Mouse (Mus musculus) gastrocnemius, adult 18-20 months (tissue): Measurements from ENCODE around the gene Ell2. TPM values are rescaled to one million over a fixed set of nuclear protein-coding genes. Genes with fewer than 3 reads are reported as not detected.

Experiments
- DNase-seq: peaks from one replicate; pipeline ENCODE4 v3.0.0; 2021; ENCODE audit warnings: low spot score
- total RNA-seq, 2 experiments: library from RNA; stranded (reverse); gene quantifications; 2 replicates each; pipeline ENCODE4 v1.2.3; 2021

Ell2 gene
- total RNA-seq, 2 experiments from 2014 or later = 43.5 to 57.4 TPM

- no peak for DNase-seq
These were observed 59.2 kb downstream of the Ell2 start for GRCm38 (mm10) chr13:75765742-75766141.

DNA sequence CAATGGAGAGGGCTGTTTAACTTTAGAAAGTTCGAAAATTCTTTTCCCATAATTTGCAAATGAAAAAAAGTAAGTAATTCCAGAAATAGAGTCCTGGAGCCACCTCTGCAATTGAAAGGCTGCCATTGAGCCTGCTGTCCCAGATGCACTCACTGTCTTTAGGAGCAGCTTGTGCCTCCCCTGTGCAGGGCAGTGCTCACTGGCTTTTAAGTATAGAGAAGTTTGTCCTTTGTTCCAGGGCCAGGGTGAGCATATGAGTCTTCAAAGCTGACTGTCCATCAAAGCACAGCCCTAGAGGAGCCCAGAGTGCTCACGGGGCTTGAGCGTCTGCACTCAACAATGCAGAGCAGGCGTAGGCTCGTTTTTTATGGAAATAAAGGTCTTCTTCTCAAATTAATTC is 59.7 kb downstream of the Ell2 start:
- no peak for DNase-seq

GRCm38 (mm10) chr13:75766967-75767366 is 60.4 kb downstream of the Ell2 start:
- no peak for DNase-seq

DNA sequence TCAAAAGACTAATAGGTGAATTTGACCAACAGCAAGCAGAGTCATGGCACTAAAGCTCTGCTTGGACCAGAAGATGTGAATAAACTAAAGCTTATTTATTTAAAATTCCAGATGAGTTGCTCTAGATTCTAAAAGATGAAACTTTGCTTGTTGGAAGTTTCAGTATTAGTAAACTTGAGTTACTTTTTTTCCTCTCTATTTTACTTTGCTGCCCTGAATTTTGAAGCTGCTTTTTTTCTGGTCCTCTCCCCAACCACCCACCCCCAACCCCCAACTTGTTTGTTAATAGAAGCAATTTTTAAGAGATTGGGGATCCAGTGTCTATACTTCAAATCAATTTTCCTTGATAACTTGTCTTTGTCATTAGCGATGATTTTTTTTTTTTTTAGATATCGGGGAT is 64.2 kb downstream of the Ell2 start:
- no peak for DNase-seq

GRCm38 (mm10) chr13:75771404-75771803 is 64.8 kb downstream of the Ell2 start:
- no peak for DNase-seq

DNA sequence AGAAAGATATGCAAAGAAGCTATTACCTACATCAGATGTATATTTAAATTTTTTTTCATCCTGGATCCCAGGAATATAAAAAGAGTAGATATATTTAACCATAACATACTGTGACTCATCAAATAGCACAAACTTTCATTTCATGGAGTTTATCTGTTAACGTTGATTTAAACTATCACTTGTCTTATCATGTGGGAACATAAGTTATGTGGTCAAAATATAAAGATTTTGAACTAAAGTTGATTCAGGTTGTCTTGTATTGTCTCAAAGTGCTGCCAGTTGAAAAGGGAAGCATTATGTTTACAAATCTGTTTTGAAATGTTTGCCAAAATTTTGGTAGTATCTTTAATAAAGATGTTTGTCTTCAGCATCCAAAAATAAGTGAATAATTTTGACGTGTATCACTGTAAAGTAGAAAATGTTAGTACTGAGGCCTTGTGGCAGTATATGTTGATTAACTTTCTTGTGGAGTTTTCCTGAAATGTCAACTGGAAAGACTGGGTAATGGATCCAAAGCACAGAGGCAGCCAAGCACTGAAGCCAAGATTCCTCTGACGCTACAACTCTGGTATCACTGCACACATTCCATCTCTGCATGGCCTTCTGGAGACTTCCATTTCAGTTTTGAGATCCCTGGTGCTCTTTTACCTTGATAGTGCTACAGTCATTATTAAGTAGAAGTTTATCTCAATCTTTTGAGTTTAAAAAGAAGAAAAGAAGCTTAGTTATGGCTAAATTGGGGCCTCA is 65.6 kb downstream of the Ell2 start:
- DNase-seq = peak; percentile 67

- no peak for DNase-seq
These were observed 69.4 kb downstream of the Ell2 start for GRCm38 (mm10) chr13:75775961-75776360.

GRCm38 (mm10) chr13:75776692-75777091 is 70.1 kb downstream of the Ell2 start:
- peak; percentile 41 for DNase-seq

DNA sequence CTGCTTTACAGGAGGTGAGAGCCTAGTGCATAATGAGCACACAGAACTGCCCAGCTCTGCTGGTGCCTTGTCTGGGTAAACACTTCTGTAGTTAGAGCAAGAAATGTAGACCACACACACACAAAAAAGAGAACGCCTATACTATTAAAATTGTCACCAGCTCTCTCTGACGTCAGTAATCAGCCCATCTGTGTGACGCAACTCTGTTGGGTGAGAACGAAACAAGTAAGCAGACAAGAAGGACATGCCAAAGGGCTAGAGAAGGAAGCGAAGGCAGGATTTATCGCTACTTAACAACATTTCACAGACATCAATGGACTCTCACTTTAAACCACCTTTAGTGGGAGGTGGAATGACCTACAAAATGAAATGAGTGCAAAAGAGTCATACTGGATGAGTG is 71.6 kb downstream of the Ell2 start:
- no peak for DNase-seq

- DNase-seq = no peak
These were observed 72.6 kb downstream of the Ell2 start for GRCm38 (mm10) chr13:75779169-75779568.

DNA sequence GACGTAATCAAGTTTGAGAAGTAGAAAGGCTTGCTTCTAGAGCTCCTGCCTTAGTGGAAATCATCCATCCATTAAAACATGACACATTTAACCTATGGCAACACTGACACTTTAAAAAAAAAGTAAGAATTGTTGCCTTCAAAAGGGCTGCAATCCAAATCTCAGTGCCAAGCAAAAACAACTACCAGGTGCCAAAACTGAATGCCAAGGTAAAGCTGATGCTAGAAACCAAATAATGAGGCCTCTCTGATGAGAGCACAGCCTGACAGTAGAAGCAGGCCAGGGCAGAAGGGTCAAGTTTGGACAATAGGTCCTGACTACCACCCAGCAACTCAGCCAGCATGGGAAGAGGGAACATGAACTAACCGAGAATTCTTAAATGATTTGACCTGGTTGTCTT is 73.5 kb downstream of the Ell2 start:
- no peak for DNase-seq

DNA sequence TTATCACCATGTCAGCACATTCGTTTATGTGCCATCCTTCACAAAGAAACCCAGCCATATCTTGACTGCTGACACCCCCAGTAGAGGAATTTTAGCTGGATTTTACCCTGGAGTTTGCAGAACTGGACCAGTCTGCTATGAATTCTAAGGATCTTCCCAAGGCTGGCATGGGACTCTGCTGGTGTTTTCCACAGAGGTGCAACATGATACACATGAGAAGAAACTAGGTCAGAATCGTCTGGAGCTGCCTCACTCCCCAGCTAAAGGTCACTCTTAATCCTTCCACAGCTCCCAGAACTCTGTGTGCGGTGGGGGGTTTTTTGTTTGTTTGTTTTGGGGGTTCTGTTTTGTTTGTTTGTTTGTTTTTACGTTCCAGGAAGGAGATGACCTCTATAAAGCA is 79.2 kb downstream of the Ell2 start:
- DNase-seq = peak; percentile 63

DNA sequence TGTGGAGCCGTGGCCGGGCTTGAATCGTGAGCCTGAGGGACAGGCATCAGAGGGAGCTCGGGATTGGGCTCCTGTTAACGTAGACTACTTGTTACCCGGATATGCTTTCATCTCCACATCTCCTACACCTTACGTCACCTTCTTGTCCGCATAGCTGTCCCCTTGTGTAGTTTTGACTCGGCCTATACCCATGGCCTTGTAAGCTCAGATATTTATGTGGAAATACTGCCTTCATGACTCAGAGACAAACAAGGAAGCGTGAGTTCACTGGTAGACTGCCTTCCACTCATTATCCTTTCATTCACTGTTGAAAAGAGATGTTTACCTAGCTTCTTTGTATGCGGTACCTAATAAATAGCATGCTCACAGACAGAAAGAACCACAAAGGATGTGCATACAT is 79.7 kb downstream of the Ell2 start:
- peak; percentile 15 for DNase-seq

DNA sequence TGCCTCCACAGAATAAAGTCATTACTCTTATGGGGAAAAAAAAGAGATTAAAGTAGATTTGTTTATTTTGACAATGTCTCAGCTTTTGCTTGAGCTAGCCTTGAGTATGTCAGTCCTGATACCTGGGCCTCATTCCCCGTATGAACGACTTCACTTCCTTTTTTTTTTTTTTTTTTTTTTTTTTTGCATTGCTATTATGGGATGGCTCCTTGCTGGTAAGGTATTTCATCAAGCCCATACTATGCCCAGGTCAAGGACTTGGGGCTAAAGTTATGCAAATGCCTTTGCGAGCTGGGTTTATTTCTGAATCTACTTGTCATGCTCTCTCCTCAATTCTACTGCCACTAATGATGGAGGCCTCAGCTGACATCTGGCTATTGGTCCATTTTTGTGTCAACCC is 80.8 kb downstream of the Ell2 start:
- DNase-seq = no peak

DNA sequence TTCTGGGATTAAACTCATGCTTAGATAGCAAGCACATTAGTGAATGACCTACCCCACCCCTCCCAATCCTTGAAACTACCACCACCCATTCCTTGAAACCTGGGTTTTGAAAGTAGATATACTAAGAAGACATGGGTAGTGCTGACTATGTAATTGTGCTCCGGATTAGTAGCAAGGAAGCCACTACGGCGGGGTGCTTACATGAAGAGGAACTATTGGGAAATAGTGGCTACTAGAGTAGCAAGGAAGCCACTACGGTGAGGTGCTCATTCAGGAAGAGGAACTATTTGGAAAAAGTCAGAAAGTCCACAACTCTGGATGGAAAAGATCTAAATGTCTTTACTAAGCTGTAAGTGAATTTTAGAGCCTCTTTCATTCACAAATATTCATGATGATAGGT is 81.6 kb downstream of the Ell2 start:
- no peak for DNase-seq

GRCm38 (mm10) chr13:75789061-75789834 is 82.7 kb downstream of the Ell2 start:
- no peak for DNase-seq

DNA sequence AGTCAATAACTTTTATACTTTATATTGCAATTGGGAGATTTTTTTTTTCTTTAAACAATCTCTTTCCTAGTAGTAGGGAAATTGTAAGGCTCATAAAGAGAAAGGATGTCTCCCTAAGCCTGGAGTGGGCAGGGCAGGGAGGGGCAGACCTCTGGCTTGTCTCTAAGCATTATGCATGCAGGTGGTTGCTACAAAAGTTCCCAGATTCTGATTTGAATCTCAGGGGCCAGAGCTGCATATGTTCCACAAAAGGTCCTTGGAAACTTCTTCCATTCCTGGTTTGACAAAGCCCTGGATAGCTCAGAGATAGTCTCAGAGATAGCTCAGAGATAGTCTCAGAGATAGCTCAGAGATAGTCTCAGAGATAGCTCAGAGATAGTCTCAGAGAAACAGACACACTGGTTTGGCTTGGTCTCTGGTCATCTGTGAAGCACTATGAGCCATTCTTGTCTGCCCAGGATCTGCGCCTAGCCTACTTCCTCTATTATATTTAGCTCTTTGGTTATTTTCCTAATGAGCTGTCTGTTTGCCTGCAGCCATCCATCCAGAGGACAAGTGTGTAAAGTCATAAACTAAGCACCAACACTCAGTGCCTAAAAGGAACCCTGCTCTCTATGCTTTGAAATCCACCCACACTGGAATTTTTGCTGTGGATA is 84.1 kb downstream of the Ell2 start:
- DNase-seq = no peak

DNA sequence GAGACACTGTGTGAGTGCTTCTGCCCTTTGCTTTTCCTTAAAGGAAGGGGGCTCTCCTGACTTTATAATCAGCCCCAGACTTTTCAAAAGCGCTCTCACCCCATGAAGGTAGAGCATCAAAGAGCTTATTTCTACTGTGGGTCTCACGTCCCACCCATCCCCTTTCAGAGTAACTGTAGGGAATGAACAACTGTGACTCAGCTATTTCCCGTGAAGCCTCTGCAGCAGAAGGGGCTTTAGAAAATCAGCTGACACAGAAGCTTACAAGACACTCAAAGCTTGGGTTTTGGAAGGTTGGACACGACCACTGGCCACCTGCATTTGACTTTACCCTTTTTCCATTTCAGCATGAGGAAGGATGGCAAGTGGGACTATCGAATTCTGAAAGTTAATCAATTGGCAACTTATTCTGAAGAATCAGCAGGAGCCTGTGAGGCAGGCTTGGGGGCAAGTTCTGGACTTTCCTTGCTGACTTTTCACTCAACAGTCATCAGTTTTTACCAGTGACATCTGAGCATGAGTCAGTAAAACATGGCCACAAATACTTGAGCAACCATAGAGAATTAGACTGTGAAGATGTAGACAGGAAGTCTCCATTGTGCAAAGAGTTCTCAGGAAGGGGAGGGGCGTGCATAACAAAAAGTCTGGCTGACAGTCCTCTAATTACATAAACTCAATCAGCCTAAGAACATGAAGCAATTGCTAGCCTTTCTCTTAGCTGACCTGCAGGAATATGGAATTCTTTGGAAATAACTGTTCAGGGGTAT is 87.5 kb downstream of the Ell2 start:
- DNase-seq = no peak

DNA sequence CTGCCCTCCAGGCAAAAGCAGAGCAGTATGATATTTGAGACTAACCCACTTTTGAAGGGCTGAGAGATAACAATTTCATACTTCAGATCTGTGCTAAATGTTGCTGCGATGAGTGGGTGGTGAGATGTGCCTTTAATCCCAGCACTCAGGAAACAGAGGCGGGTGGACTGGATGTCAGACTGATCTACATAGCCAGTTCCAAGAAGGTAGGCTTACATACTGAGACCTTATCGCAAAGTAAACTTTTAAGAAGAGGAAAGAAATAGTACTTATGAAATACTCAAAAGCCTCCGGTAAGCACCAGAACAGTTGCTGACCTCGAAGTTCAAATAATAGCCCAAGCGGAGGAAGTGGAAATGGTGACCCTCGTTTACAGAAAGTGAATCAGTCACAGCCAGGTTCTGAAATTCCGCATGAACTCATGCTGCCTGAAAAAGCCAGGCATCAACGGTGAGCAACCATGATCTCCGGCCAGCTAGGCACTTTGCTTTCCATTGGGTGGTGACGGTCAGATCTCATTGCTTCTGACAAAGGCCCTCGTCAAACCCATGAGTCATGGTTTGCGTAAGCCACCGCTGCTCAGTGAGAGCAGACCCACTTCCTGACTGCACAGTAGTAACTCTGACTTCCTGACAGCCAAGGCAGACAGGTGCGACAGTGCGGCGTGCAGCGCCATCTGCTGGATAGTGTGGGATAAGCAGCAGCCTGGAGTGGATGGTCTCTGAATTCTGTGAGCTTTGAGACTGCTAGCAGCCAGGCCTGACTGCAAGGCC is 91.0 kb downstream of the Ell2 start:
- DNase-seq = peak; percentile 93

DNA sequence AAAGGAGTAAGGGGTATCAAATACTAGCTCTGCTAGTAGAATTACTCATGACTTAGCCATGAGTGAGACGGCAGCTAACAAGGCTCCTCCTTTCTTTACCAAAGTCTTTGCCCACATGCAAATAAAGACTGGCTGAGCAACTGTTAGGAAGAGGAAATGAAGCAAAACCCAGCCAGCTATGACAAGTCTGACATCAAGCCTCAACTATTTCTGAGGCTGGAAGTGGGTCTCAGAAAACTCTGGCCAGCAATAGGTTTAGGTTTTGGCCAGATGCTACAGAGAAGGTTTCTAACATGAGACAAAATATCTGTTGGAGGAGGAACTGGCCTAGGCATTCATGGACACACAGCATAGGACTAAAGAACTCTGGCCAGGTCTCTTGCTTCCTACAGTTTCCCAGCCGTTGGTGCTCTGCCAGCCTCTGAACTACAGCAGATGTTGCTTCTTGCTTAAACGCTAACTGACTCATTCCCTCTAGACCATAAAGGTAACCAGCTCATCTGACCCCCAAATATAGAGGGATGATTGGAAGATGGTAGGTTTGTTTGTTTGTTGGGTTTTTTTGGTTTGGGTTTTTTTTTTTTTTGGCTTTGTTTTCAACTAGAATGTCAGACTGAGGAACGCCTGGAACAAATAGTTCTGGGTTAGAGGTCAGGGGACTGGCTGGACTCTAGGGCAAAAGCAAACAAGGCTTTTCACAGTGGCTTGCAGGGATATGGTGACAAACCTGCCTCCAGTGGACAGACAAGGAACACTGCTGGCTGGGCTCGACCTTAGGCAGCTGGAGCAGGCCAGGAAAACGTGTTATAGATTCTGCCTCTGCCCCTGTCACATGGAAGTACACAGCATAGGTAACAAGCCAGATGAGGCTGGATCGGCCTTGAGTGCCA is 92.1 kb downstream of the Ell2 start:
- peak; percentile 26 for DNase-seq
